Mouse (Mus musculus): ENCODE results near the gene Pif1. TPM values are rescaled to one million over a fixed set of nuclear protein-coding genes. Genes with fewer than 3 reads are reported as not detected.

Pif1 gene
- polyA plus RNA-seq, 1 experiment = 0.24 TPM

- no peak for DNase-seq (ENCODE audit: extremely low spot score in 1 of 2, low spot score in 1 of 2)
Measured at GRCm38 (mm10) chr9:65630631-65631353, 43.8 kb downstream of the Pif1 start.

- DNase-seq (ENCODE audit: extremely low spot score in 1 of 2, low spot score in 1 of 2) = no peak
Measured at GRCm38 (mm10) chr9:65631354-65632021, 44.5 kb downstream of the Pif1 start.

- DNase-seq (ENCODE audit: extremely low spot score in 1 of 2, low spot score in 1 of 2) = no peak
Measured at GRCm38 (mm10) chr9:65635766-65636165, 48.8 kb downstream of the Pif1 start.

- DNase-seq (ENCODE audit: extremely low spot score in 1 of 2, low spot score in 1 of 2) = no peak
Measured at GRCm38 (mm10) chr9:65636926-65637325, 50.0 kb downstream of the Pif1 start.

- DNase-seq (ENCODE audit: extremely low spot score in 1 of 2, low spot score in 1 of 2) = no peak
Measured at GRCm38 (mm10) chr9:65639065-65639464, 52.1 kb downstream of the Pif1 start.

- DNase-seq (ENCODE audit: extremely low spot score in 1 of 2, low spot score in 1 of 2) = no peak
Measured at GRCm38 (mm10) chr9:65640838-65641410, 54.0 kb downstream of the Pif1 start.

GRCm38 (mm10) chr9:65641446-65642052 lies 54.6 kb downstream of the Pif1 start:
- DNase-seq (ENCODE audit: extremely low spot score in 1 of 2, low spot score in 1 of 2) = no peak

GRCm38 (mm10) chr9:65642546-65642945 lies 55.6 kb downstream of the Pif1 start:
- DNase-seq (ENCODE audit: extremely low spot score in 1 of 2, low spot score in 1 of 2) = no peak

GRCm38 (mm10) chr9:65644960-65645359 lies 58.0 kb downstream of the Pif1 start:
- no peak for DNase-seq (ENCODE audit: extremely low spot score in 1 of 2, low spot score in 1 of 2)

Other genes with a start within 250 kb of the Pif1 start
- 16.8 and 16.9 TPM in 2 replicates for gene Pdcd7, start 241.1 kb upstream of the Pif1 start, polyA plus RNA-seq (2012; rRNA removed)
- 4.6 and 4.9 TPM in 2 replicates for gene Ubap1l, start 226.1 kb upstream of the Pif1 start, polyA plus RNA-seq (2012; rRNA removed)
- 0.17 and 0.34 TPM in 2 replicates for gene Kbtbd13, start 195.5 kb upstream of the Pif1 start, polyA plus RNA-seq (2012; rRNA removed)
- gene Rasl12, start 188.7 kb upstream of the Pif1 start, polyA plus RNA-seq (2012; rRNA removed) = 6.9 and 7.4 TPM in 2 replicates
- gene Slc51b, start 164.2 kb upstream of the Pif1 start, polyA plus RNA-seq (2012; rRNA removed) = not detected in 2 replicates
- 19.7 and 20.1 TPM in 2 replicates for gene Mtfmt, start 151.4 kb upstream of the Pif1 start, polyA plus RNA-seq (2012; rRNA removed)
- 26.9 and 28.9 TPM in 2 replicates for gene Spg21, start 126.2 kb upstream of the Pif1 start, polyA plus RNA-seq (2012; rRNA removed)
- gene Ankdd1a, start 67.0 kb upstream of the Pif1 start, polyA plus RNA-seq (2012; rRNA removed) = 2.3 and 2.4 TPM in 2 replicates
- gene Plekho2, start 7.1 kb upstream of the Pif1 start, polyA plus RNA-seq (2012; rRNA removed) = 17.0 and 17.9 TPM in 2 replicates
- 7.5 and 8.3 TPM in 2 replicates for gene Rbpms2, start 42.5 kb downstream of the Pif1 start, polyA plus RNA-seq (2012; rRNA removed)
- 220 and 229 TPM in 2 replicates for gene Oaz2, start 80.8 kb downstream of the Pif1 start, polyA plus RNA-seq (2012; rRNA removed)
- 19.2 and 19.7 TPM in 2 replicates for gene Zfp609, start 240.4 kb downstream of the Pif1 start, polyA plus RNA-seq (2012; rRNA removed)

Data from frontal cortex, adult 2 months (tissue).